Mouse (Mus musculus) embryo, embryonic 11.5 days (tissue): Measurements from ENCODE around the gene Zbtb7b.

ENCODE experiments used
- DNase-seq: peaks from one replicate; pipeline ENCODE4 v3.0.0-alpha.2; 2012; ENCODE audit warnings: low read depth, low spot score

The Zbtb7b gene

GRCm38 (mm10) chr3:89418170-89418860 lies 23.7 kb upstream of the Zbtb7b start, which contains the start of the genes Cks1b and Shc1:
Gene Cks1b (minus strand): TSS chr3:89418383.
Gene Shc1 (plus strand): TSS chr3:89418443.
- peak; percentile 95 for DNase-seq

GRCm38 (mm10) chr3:89417840-89418169 lies 23.2 kb upstream of the Zbtb7b start:
- peak; percentile 80 for DNase-seq

GRCm38 (mm10) chr3:89417131-89417530 lies 22.6 kb upstream of the Zbtb7b start:
- no peak for DNase-seq

GRCm38 (mm10) chr3:89416158-89416557 lies 21.6 kb upstream of the Zbtb7b start:
- no peak for DNase-seq

- peak; percentile 99 for DNase-seq
Observed at GRCm38 (mm10) chr3:89411490-89412393, 17.2 kb upstream of the Zbtb7b start, which contains the start of gene Flad1. Gene Flad1 (minus strand): TSS chr3:89411870.

GRCm38 (mm10) chr3:89410864-89411263 lies 16.3 kb upstream of the Zbtb7b start:
- DNase-seq, result no peak

- no peak for DNase-seq
Observed at GRCm38 (mm10) chr3:89409701-89410100, 15.1 kb upstream of the Zbtb7b start.

- DNase-seq, result no peak
Observed at GRCm38 (mm10) chr3:89408448-89408847, 13.9 kb upstream of the Zbtb7b start.

GRCm38 (mm10) chr3:89406887-89407286 lies 12.3 kb upstream of the Zbtb7b start:
- DNase-seq, result no peak

- DNase-seq, result no peak
Observed at GRCm38 (mm10) chr3:89402693-89403092, 8.1 kb upstream of the Zbtb7b start, which contains the start of gene Lenep. Gene Lenep (minus strand): TSS chr3:89402793.

- no peak for DNase-seq
Observed at GRCm38 (mm10) chr3:89401329-89401728, 6.8 kb upstream of the Zbtb7b start.

GRCm38 (mm10) chr3:89396654-89397005 lies 2.1 kb upstream of the Zbtb7b start:
- DNase-seq, result no peak

- DNase-seq, result peak; percentile 71
Observed at GRCm38 (mm10) chr3:89395806-89396653, 1.5 kb upstream of the Zbtb7b start.

- DNase-seq, result no peak
Observed at GRCm38 (mm10) chr3:89395419-89395805, 836 bp upstream of the Zbtb7b start.

- peak; percentile 78 for DNase-seq
Observed at GRCm38 (mm10) chr3:89394894-89395256, 299 bp upstream of the Zbtb7b start.

GRCm38 (mm10) chr3:89393605-89394004 lies 971 bp downstream of the Zbtb7b start:
- peak; percentile 93 for DNase-seq

GRCm38 (mm10) chr3:89392871-89393311 lies 1.7 kb downstream of the Zbtb7b start:
- DNase-seq, result no peak

- DNase-seq, result peak; percentile 7
Observed at GRCm38 (mm10) chr3:89391663-89392511, 2.7 kb downstream of the Zbtb7b start.

- no peak for DNase-seq
Observed at GRCm38 (mm10) chr3:89390699-89391662, 3.6 kb downstream of the Zbtb7b start.

- DNase-seq, result no peak
Observed at GRCm38 (mm10) chr3:89390111-89390515, 4.5 kb downstream of the Zbtb7b start.
